Mouse (Mus musculus) erythroid progenitor cell, adult 5-6 weeks (primary cell): ENCODE data around the gene Prickle2. TPM values are rescaled to one million over a fixed set of nuclear protein-coding genes. Genes with fewer than 3 reads are reported as not detected.

Source experiments
- ATAC-seq: replicated peaks from 2 replicates; pipeline ENCODE4 v1.8.0; 2016; ENCODE audit warnings: moderate number of reproducible peaks, mild to moderate bottlenecking, moderate TSS enrichment, inconsistent platforms; ENCODE audit not compliant: poor library complexity, low FRiP score, severe bottlenecking
- total RNA-seq, 2 experiments: library from RNA; stranded (forward) in 1 of 2; stranded (reverse) in 1 of 2; fragments of 150-400 nt in 1 of 2; fragments of 186-747, 209-891 nt in 1 of 2; gene quantifications; 2 replicates each; pipeline versions ENCODE4 v1.2.3 to v1.2.4; 2015 to 2017; ENCODE audit warnings: low replicate concordance in 2 of 2

Prickle2 gene
- total RNA-seq, 2 experiments from 2014 or later, result not detected

GRCm38 (mm10) chr6:92409788-92410187, 296.2 kb downstream of the Prickle2 start:
- no peak for ATAC-seq

GRCm38 (mm10) chr6:92407259-92407658, 298.7 kb downstream of the Prickle2 start:
- no peak for ATAC-seq

GRCm38 (mm10) chr6:92405571-92405970, 300.4 kb downstream of the Prickle2 start:
- ATAC-seq, result no peak

GRCm38 (mm10) chr6:92397876-92398275, 308.1 kb downstream of the Prickle2 start:
- ATAC-seq, result no peak

- no peak for ATAC-seq
These were observed 310.4 kb downstream of the Prickle2 start for GRCm38 (mm10) chr6:92395556-92395955.

GRCm38 (mm10) chr6:92395143-92395542, 310.8 kb downstream of the Prickle2 start:
- no peak for ATAC-seq

- ATAC-seq, result no peak
These were observed 311.3 kb downstream of the Prickle2 start for GRCm38 (mm10) chr6:92394628-92395027.

GRCm38 (mm10) chr6:92390321-92390720, 315.6 kb downstream of the Prickle2 start:
- ATAC-seq, result no peak

GRCm38 (mm10) chr6:92388681-92389080, 317.3 kb downstream of the Prickle2 start:
- no peak for ATAC-seq

GRCm38 (mm10) chr6:92383196-92383782, 322.7 kb downstream of the Prickle2 start:
- ATAC-seq, result no peak

GRCm38 (mm10) chr6:92381085-92381484, 324.9 kb downstream of the Prickle2 start:
- no peak for ATAC-seq

- ATAC-seq, result no peak
These were observed 331.1 kb downstream of the Prickle2 start for GRCm38 (mm10) chr6:92374826-92375225.

- ATAC-seq, result no peak
These were observed 335.1 kb downstream of the Prickle2 start for GRCm38 (mm10) chr6:92370896-92371295.

GRCm38 (mm10) chr6:92347278-92348028, 358.5 kb downstream of the Prickle2 start:
- ATAC-seq, result no peak

GRCm38 (mm10) chr6:92346729-92347128, 359.2 kb downstream of the Prickle2 start:
- ATAC-seq, result no peak

- ATAC-seq, result no peak
These were observed 360.8 kb downstream of the Prickle2 start for GRCm38 (mm10) chr6:92345151-92345550.

- ATAC-seq, result no peak
These were observed 361.4 kb downstream of the Prickle2 start for GRCm38 (mm10) chr6:92344588-92344987.

Other genes with a start within 250 kb of the Prickle2 start
- not detected in 2 replicates for gene A730049H05Rik, start 110.3 kb upstream of the Prickle2 start, total RNA-seq (2015; ENCODE audit: low replicate concordance)
- not detected in 2 replicates for gene A730049H05Rik, start 110.3 kb upstream of the Prickle2 start, total RNA-seq (2017; ENCODE audit: low replicate concordance)
- gene Gm15737, start 163.2 kb upstream of the Prickle2 start, total RNA-seq (2015; ENCODE audit: low replicate concordance), result not detected in 2 replicates
- gene Gm15737, start 163.2 kb upstream of the Prickle2 start, total RNA-seq (2017; ENCODE audit: low replicate concordance), result not detected in 2 replicates
- gene Adamts9, start 237.3 kb upstream of the Prickle2 start, total RNA-seq (2015; ENCODE audit: low replicate concordance), result not detected in 2 replicates
- 0.26 TPM in 1 of 2 replicates, not detected in the other for gene Adamts9, start 237.3 kb upstream of the Prickle2 start, total RNA-seq (2017; ENCODE audit: low replicate concordance)